Mouse (Mus musculus): Measurements from ENCODE around the gene Imp4. TPM values are rescaled to one million over a fixed set of nuclear protein-coding genes. Genes with fewer than 3 reads are reported as not detected.

The Imp4 gene
- 27.6 and 36.9 TPM in 2 replicates for polyA plus RNA-seq (2015; fragmentation: Nextera tagmentation; extraction: Ambion mirVana)

GRCm38 (mm10) chr1:34439215-34439960, at the start of gene Imp4, which contains the start of gene Ccdc115:
Gene Imp4 (plus strand): TSS chr1:34439851.
Gene Ccdc115 (minus strand): TSS chr1:34439672.

GRCm38 (mm10) chr1:34459284-34460060, 19.8 kb downstream of the Imp4 start, which contains the start of gene Ptpn18:
Gene Ptpn18 (plus strand): TSS chr1:34459762.

Small RNA genes lying within 50 kb of the gene (microRNA-seq; reads per million reads assigned to microRNA genes)
- 1.2 to 2.1 reads per million in 2 experiments for gene Mir5103

Other genes with a start within 250 kb of the Imp4 start
- gene Ccdc115, start 179 bp upstream of the Imp4 start, polyA plus RNA-seq (2015; fragmentation: Nextera tagmentation; extraction: Ambion mirVana) = 33.8 and 37.6 TPM in 2 replicates
- gene Ptpn18, start 19.9 kb downstream of the Imp4 start, polyA plus RNA-seq (2015; fragmentation: Nextera tagmentation; extraction: Ambion mirVana) = 17.1 and 20.4 TPM in 2 replicates
- not detected in 2 replicates for gene Prss39, start 58.6 kb downstream of the Imp4 start, polyA plus RNA-seq (2015; fragmentation: Nextera tagmentation; extraction: Ambion mirVana)
- gene Cfc1, start 95.8 kb downstream of the Imp4 start, polyA plus RNA-seq (2015; fragmentation: Nextera tagmentation; extraction: Ambion mirVana) = not detected in 2 replicates
- gene Prss40, start 121.1 kb downstream of the Imp4 start, polyA plus RNA-seq (2015; fragmentation: Nextera tagmentation; extraction: Ambion mirVana) = not detected in 2 replicates
- gene Amer3, start 139.8 kb downstream of the Imp4 start, polyA plus RNA-seq (2015; fragmentation: Nextera tagmentation; extraction: Ambion mirVana) = not detected in 2 replicates

All from skeletal muscle tissue, postnatal 0 days (tissue).